Mouse (Mus musculus) embryonic facial prominence, embryonic 13.5 days (tissue): Measurements from ENCODE around the gene Gm49486. TPM values are rescaled to one million over a fixed set of nuclear protein-coding genes. Genes with fewer than 3 reads are reported as not detected.

Source experiments
- ATAC-seq: fragments of 200-750 bp; cut with Nextera tagmentation; 2 replicates; pipeline ENCODE4 v1.8.0; 2017; ENCODE audit warnings: low read depth; ENCODE audit not compliant: insufficient number of reproducible peaks, insufficient read depth, low FRiP score, low TSS enrichment
- H3K27ac ChIP-seq: fragments of 300-500 bp; sonication (generic); 2 replicates; pipeline ENCODE4 v1.5.1; 2015; ENCODE audit warnings: moderate library complexity, mild to moderate bottlenecking, inconsistent platforms
- H3K27me3 ChIP-seq: fragments of 300-500 bp; sonication (generic); 2 replicates; pipeline ENCODE4 v1.6.1; 2015; ENCODE audit warnings: mild to moderate bottlenecking, inconsistent platforms
- H3K36me3 ChIP-seq: fragments of 300-500 bp; sonication (generic); 2 replicates; pipeline ENCODE4 v1.6.1; 2015; ENCODE audit warnings: mild to moderate bottlenecking, inconsistent platforms
- H3K4me1 ChIP-seq: fragments of 300-500 bp; sonication (generic); 2 replicates; pipeline ENCODE4 v1.6.1; 2015; ENCODE audit warnings: inconsistent platforms
- H3K4me2 ChIP-seq: fragments of 300-500 bp; sonication (generic); 2 replicates; pipeline ENCODE4 v1.6.1; 2015; ENCODE audit warnings: moderate library complexity, mild to moderate bottlenecking, inconsistent platforms
- H3K4me3 ChIP-seq: fragments of 300-500 bp; sonication (generic); 2 replicates; pipeline ENCODE4 v1.5.1; 2015; ENCODE audit warnings: mild to moderate bottlenecking, inconsistent platforms
- H3K9ac ChIP-seq: fragments of 300-500 bp; sonication (generic); 2 replicates; pipeline ENCODE4 v1.6.1; 2015; ENCODE audit warnings: mild to moderate bottlenecking, inconsistent platforms
- H3K9me3 ChIP-seq: fragments of 300-500 bp; sonication (generic); 2 replicates; pipeline ENCODE4 v1.6.1; 2016; ENCODE audit warnings: inconsistent platforms
- WGBS: fragments of 180-500 bp; shearing (Covaris S2); methylation state at CpG from one replicate; pipeline ENCODE4 v1.1.7; 2015; ENCODE audit warnings: mixed read lengths; 5-methylcytosine and 5-hydroxymethylcytosine counted together
- polyA plus RNA-seq: library from polyadenylated mRNA; unstranded; fragments of >200 nt; fragmentation: Nextera tagmentation; extraction: Ambion mirVana; gene quantifications from 2 replicates; pipeline ENCODE4 v1.2.1, GENCODE M21; 2015

Gm49486 gene
- polyA plus RNA-seq, 1 experiment from 2014 or later, result 1.6 TPM

DNA sequence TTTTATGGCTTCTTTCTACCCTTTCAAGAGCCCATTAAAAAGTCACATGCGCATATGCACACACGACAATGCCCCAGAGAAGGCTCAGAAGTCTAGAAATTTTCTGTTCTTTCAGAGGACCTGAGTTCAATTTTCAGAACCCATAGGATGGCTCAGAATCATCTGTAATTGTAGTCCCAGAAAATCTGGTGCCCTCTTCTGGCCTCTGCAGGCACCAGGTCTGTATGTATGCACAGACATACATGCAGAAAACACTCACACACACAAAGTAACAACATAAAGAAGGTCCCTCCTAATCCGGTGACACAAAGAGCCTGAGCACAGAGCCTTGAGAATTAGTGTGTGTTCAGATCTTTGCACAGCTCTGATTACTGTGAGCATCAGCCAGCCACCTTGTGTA lies 61.1 kb downstream of the Gm49486 start:
- no peaks in the 10 kb centered on the region for H3K4me1 ChIP-seq
- no peak overlapping the region for H3K4me2 ChIP-seq
- H3K9ac ChIP-seq, result no peak overlapping the region
- H3K9me3 ChIP-seq, result no peaks in the 10 kb centered on the region
- ATAC-seq, result no peak
- no peak overlapping the region for H3K27ac ChIP-seq
- peaks cover 22% of the 10 kb centered on the region for H3K36me3 ChIP-seq
- no peak overlapping the region for H3K4me3 ChIP-seq
- WGBS, result 94% methylated on average over 3 of the region's 3 CpGs
- no peaks in the 10 kb centered on the region for H3K27me3 ChIP-seq

DNA sequence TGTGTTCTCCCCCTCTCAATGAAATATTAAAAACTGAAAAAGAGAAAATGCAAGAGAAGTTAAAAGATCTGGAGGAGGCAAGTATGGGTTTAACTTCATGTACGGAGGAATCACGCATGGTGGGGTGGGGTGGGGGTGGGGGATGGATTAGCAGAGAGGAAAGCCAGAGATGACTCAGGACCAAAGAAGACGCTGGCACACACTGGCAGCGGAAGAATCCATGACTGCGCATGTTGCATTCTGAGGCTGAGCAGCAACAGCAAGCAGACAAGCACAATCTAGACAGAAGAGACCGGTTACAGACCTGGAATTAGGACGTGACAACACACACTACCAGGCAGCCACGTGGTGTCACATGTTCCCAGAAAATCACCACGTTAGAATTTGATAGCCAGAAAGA lies 63.6 kb downstream of the Gm49486 start:
- Histone ChIP-seq H3K27me3 (no peaks in the 10 kb centered on the region), H3K4me2 (no peak overlapping the region), H3K9me3 (no peaks in the 10 kb centered on the region), H3K27ac (no peak overlapping the region), H3K36me3 (peaks cover 6% of the 10 kb centered on the region; the same call in 1 of the 2 replicates), H3K4me1 (no peaks in the 10 kb centered on the region), H3K4me3 (no peak overlapping the region), H3K9ac (no peak overlapping the region)
- ATAC-seq, result no peak
- 83% methylated on average over 9 of the region's 9 CpGs for WGBS

DNA sequence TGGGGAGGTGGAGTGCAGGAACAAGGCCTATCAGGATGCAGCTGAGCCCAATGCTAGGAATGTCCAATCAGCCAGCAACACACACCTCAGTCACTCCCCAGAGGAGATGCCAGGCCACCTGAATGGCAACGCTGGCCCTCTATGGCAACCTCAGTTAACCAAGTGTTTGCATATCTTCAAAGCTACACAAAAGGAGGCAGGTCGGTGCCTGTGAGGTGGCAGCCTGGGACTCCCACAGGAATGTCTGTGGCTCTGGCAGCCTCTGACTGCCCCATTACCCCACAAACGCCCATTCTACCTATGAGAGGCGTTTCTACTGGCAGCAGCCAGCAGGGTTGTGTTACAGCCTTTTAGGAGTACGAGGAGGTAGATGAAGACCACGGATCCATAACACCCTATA lies 69.4 kb downstream of the Gm49486 start:
- WGBS, result 82% methylated on average over 6 of the region's 6 CpGs
- no peak for ATAC-seq
- Histone ChIP-seq H3K27ac (no peak overlapping the region), H3K9me3 (no peaks in the 10 kb centered on the region), H3K36me3 (peaks cover 18% of the 10 kb centered on the region), H3K9ac (no peak overlapping the region), H3K4me3 (no peak overlapping the region), H3K4me2 (no peak overlapping the region), H3K27me3 (no peaks in the 10 kb centered on the region), H3K4me1 (no peaks in the 10 kb centered on the region)

DNA sequence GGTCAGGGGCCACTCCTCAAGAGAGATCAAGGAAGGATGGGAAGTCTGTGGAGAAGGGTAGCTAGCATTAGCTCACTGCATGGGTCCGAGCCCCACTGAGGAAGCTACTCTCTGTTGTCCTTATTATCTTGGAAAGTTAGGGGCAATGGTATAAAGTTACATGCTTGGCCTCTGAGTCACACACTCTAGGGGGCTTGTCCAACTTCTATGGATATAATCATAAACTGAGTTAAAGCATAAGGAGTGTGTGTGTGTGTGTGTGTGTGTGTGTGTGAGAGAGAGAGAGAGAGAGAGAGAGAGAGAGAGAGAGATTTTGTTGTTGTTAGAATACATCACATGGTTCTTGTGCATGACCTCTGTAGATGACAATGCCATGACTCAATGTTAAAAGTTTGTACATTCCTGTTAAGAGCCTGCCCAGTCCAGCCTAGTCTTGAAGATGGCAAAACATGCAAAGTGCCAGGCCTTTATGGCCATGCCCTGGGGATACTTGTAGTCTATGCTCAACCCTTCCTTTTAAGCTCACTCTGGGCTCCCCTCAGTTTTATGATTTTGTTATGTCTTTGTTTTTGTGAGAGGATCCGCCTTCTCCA lies 70.5 kb downstream of the Gm49486 start:
- Histone ChIP-seq H3K36me3 (peaks cover 18% of the 10 kb centered on the region), H3K4me1 (no peaks in the 10 kb centered on the region), H3K4me2 (no peak overlapping the region), H3K9ac (no peak overlapping the region), H3K9me3 (no peaks in the 10 kb centered on the region), H3K27me3 (no peaks in the 10 kb centered on the region), H3K4me3 (no peak overlapping the region), H3K27ac (no peak overlapping the region)
- ATAC-seq, result no peak
- WGBS, result 67% methylated on average over 2 of the region's 2 CpGs

DNA sequence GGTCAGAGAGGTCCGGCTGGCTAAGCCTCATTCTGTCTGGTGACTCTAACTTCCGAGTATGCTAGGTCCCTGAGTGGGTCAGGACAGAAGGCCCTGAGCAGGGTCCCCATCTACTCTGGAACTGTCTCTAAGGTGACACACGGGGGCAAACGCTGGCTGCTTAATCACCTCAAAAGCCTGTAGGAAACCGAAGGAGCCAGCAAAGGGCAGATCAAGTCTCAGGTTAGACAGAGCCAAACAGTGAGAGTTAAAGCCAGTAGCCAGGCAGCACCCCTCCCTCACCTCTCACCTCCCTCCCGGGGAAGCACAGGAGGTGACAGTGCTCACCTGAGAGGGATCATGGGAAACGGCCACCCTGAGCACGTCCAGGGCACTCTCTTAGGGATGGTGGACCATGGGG lies 74.5 kb downstream of the Gm49486 start:
- Histone ChIP-seq H3K4me3 (no peak overlapping the region), H3K9me3 (no peaks in the 10 kb centered on the region), H3K27me3 (no peaks in the 10 kb centered on the region), H3K4me2 (no peak overlapping the region), H3K9ac (no peak overlapping the region), H3K27ac (no peak overlapping the region), H3K4me1 (no peaks in the 10 kb centered on the region), H3K36me3 (peaks cover 34% of the 10 kb centered on the region)
- no peak for ATAC-seq
- 87% methylated on average over 8 of the region's 8 CpGs for WGBS

DNA sequence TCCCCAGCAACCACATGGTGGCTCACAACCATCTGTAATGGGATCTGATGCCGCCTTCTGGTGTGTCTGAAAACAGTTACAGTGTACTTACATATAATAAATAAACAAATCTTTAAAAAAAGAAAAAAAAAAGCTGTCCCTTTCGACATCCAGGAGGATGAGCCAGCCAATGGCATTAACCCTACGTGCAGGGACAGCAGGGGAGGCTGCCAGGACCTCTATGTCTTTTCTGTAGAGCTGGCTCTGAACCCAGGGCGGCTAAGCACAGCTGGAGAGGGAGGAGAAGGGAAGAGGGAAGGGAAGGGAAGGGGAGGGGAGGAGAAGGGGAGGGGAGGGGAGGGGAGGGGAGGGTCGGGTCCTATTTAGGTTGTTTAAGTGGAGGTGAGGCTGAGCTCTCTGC lies 75.6 kb downstream of the Gm49486 start:
- WGBS, result 53% methylated on average over 5 of the region's 5 CpGs
- H3K9ac ChIP-seq, result no peak overlapping the region
- no peak overlapping the region for H3K27ac ChIP-seq
- ATAC-seq, result no peak
- no peak overlapping the region for H3K4me2 ChIP-seq
- H3K4me3 ChIP-seq, result no peak overlapping the region
- no peaks in the 10 kb centered on the region for H3K27me3 ChIP-seq
- no peaks in the 10 kb centered on the region for H3K4me1 ChIP-seq
- no peaks in the 10 kb centered on the region for H3K9me3 ChIP-seq
- peaks cover 34% of the 10 kb centered on the region for H3K36me3 ChIP-seq

DNA sequence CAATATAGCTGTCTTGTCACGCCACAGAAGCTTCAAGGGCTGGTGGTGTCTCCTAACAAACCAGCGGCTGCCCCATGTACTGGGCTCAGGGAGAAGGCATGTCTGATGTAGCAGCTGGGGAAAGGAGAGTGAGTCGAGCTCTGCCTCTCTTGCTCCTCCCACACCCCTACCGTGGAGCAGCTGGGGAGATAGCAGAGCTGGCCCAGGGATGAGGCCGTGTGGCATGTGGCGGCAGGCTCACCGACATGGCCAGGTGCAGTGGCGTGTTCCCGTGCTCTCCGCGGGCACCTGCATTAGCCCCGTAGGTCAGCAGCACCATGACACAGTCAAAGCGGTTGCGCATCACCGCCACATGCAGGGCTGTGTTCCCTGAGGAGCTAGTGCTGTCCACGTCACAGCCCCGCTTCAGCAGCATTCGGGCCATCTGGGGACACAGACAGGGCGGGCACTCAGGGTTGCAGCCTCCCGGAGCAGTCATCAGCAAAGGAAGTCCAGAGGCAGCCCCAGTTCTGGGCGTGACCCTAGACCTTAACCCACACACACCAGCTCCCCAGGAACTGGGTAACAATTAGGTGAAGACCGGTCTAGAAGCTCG lies 76.9 kb downstream of the Gm49486 start:
- ATAC-seq, result no peak
- no peak overlapping the region for H3K4me2 ChIP-seq
- H3K4me1 ChIP-seq, result no peaks in the 10 kb centered on the region
- peaks cover 31% of the 10 kb centered on the region for H3K36me3 ChIP-seq
- H3K9ac ChIP-seq, result no peak overlapping the region
- H3K4me3 ChIP-seq, result no peak overlapping the region
- no peaks in the 10 kb centered on the region for H3K9me3 ChIP-seq
- no peak overlapping the region for H3K27ac ChIP-seq
- no peaks in the 10 kb centered on the region for H3K27me3 ChIP-seq
- WGBS, result 81% methylated on average over 23 of the region's 23 CpGs

Other genes starting within 250 kb of the Gm49486 start
- 533 and 546 TPM in 2 replicates for gene H1f0, start 200.9 kb upstream of the Gm49486 start, polyA plus RNA-seq
- not detected in 2 replicates for gene Galr3, start 187.5 kb upstream of the Gm49486 start, polyA plus RNA-seq
- gene Ankrd54, start 166.5 kb upstream of the Gm49486 start, polyA plus RNA-seq, result 54.1 and 57.7 TPM in 2 replicates
- gene Eif3l, start 154.2 kb upstream of the Gm49486 start, polyA plus RNA-seq, result 232 and 244 TPM in 2 replicates
- gene Micall1, start 120.5 kb upstream of the Gm49486 start, polyA plus RNA-seq, result 12.8 and 13.8 TPM in 2 replicates
- gene Polr2f, start 88.4 kb upstream of the Gm49486 start, polyA plus RNA-seq, result 348 and 353 TPM in 2 replicates
- 9.7 and 10.2 TPM in 2 replicates for gene 1700088E04Rik, start 88.1 kb upstream of the Gm49486 start, polyA plus RNA-seq
- gene Sox10, start 64.2 kb upstream of the Gm49486 start, polyA plus RNA-seq, result 8.0 and 11.6 TPM in 2 replicates
- gene Pick1, start 218 bp upstream of the Gm49486 start, polyA plus RNA-seq, result 53.3 and 56.6 TPM in 2 replicates
- gene Slc16a8, start 25.4 kb downstream of the Gm49486 start, polyA plus RNA-seq, result 0.46 TPM in 1 of 2 replicates, not detected in the other
- gene Baiap2l2, start 56.1 kb downstream of the Gm49486 start, polyA plus RNA-seq, result 18.0 and 23.4 TPM in 2 replicates
- 11.6 TPM in 2 replicates for gene Pla2g6, start 99.0 kb downstream of the Gm49486 start, polyA plus RNA-seq
- 1.8 and 2.8 TPM in 2 replicates for gene Maff, start 117.2 kb downstream of the Gm49486 start, polyA plus RNA-seq
- gene Tmem184b, start 174.2 kb downstream of the Gm49486 start, polyA plus RNA-seq, result 67.1 and 72.0 TPM in 2 replicates
- 100 and 112 TPM in 2 replicates for gene Csnk1e, start 226.2 kb downstream of the Gm49486 start, polyA plus RNA-seq